Mouse (Mus musculus) stomach, postnatal 0 days (tissue): Measurements from ENCODE around the gene Bank1.

Experiments
- CTCF ChIP-seq: IDR thresholded peaks from 2 replicates; pipeline ENCODE4 v1.5.1; 2016; ENCODE audit warnings: antibody characterized with exemption, low read depth, mild to moderate bottlenecking, moderate library complexity
- EP300 ChIP-seq: optimal IDR thresholded peaks from 2 replicates; pipeline ENCODE3; 2016; ENCODE audit warnings: antibody characterized with exemption

- TF ChIP-seq EP300 (no peak), CTCF (no peak)
Measured at GRCm38 (mm10) chr3:136339896-136340295, 14.0 kb upstream of the Bank1 start.
